Mouse (Mus musculus) heart, embryonic 16.5 days (tissue): ENCODE data around the gene Olfr113. TPM values are rescaled to one million over a fixed set of nuclear protein-coding genes. Genes with fewer than 3 reads are reported as not detected.
"Not testable (repeated sequence)": the region's sequence is repeated elsewhere in the genome, so short reads cannot be mapped to it uniquely, and the experiment has no call there.

Experiments
- ATAC-seq: fragments of 200-750 bp; cut with Nextera tagmentation; replicated peaks from 2 replicates; pipeline ENCODE4 v1.8.0; 2017; ENCODE audit warnings: moderate number of reproducible peaks; ENCODE audit not compliant: insufficient read depth, low FRiP score; ENCODE audit errors: extremely low read depth
- H3K27ac ChIP-seq: fragments of 300-500 bp; sonication (generic); 2 replicates; pipeline ENCODE4 v1.5.1; 2014; ENCODE audit warnings: mild to moderate bottlenecking, low read length, control low read depth, moderate library complexity
- H3K27me3 ChIP-seq: fragments of 300-500 bp; sonication (generic); 2 replicates; pipeline ENCODE4 v1.6.1; 2014; ENCODE audit warnings: low read length, mixed read lengths; ENCODE audit not compliant: control insufficient read depth, insufficient read depth
- H3K36me3 ChIP-seq: fragments of 300-500 bp; sonication (generic); 2 replicates; pipeline ENCODE4 v1.6.1; 2014; ENCODE audit not compliant: control insufficient read depth, insufficient read depth
- H3K4me1 ChIP-seq: fragments of 300-500 bp; sonication (generic); 2 replicates; pipeline ENCODE4 v1.6.1; 2014; ENCODE audit warnings: low read length, mixed read lengths; ENCODE audit not compliant: control insufficient read depth, insufficient read depth
- H3K4me2 ChIP-seq: fragments of 300-500 bp; sonication (generic); 2 replicates; pipeline ENCODE4 v1.6.1; 2014; ENCODE audit warnings: low read depth, mild to moderate bottlenecking, control low read depth, low read length
- H3K4me3 ChIP-seq: fragments of 300-500 bp; sonication (generic); 2 replicates; pipeline ENCODE4 v1.5.1; 2014; ENCODE audit warnings: mild to moderate bottlenecking, control low read depth, low read length
- H3K9ac ChIP-seq: fragments of 300-500 bp; sonication (generic); 2 replicates; pipeline ENCODE4 v1.6.1; 2014; ENCODE audit warnings: low read length, control low read depth
- H3K9me3 ChIP-seq: fragments of 300-500 bp; sonication (generic); replicated peaks from 2 replicates; pipeline ENCODE4 v1.6.1; 2016; ENCODE audit warnings: low read length; ENCODE audit not compliant: control insufficient read depth
- WGBS: fragments of 180-500 bp; shearing (Covaris S2); extraction: QIAGEN DNeasy Blood & Tissue Kit; methylation state at CpG from one replicate; pipeline ENCODE4 v1.1.7; 2014; 5-methylcytosine and 5-hydroxymethylcytosine counted together
- polyA plus RNA-seq: library from polyadenylated mRNA; unstranded; fragments of >200 nt; fragmentation: Nextera tagmentation; extraction: Ambion mirVana; gene quantifications from 2 replicates; pipeline ENCODE4 v1.2.1, GENCODE M21; 2015

Olfr113 gene
- not detected in 2 replicates for polyA plus RNA-seq

GRCm38 (mm10) chr17:37577563-37577962 is at the start of gene Olfr113:
TSS of gene Olfr113 (minus strand) at chr17:37577663.
- Histone ChIP-seq H3K27me3 (no peaks in the 10 kb centered on the region), H3K4me2 (no peak within 1 kb of the TSS), H3K4me1 (no peaks in the 10 kb centered on the region), H3K9me3 (no peaks in the 10 kb centered on the region), H3K9ac (no peak within 1 kb of the TSS), H3K4me3 (no peak within 1 kb of the TSS), H3K36me3 (no peaks in the 10 kb centered on the region), H3K27ac (no peak within 1 kb of the TSS)
- ATAC-seq: no peak

- no peak for ATAC-seq
- Histone ChIP-seq H3K4me3 (no peak within 1 kb of the TSS), H3K27ac (no peak within 1 kb of the TSS), H3K36me3 (no peaks in the 10 kb centered on the region), H3K27me3 (no peaks in the 10 kb centered on the region), H3K4me2 (no peak within 1 kb of the TSS), H3K4me1 (no peaks in the 10 kb centered on the region), H3K9ac (no peak within 1 kb of the TSS), H3K9me3 (peaks cover 5% of the 10 kb centered on the region; the same call in 1 of the 2 replicates)
- WGBS: 78% methylated on average over 2 of the region's 2 CpGs
Measured at GRCm38 (mm10) chr17:37627009-37627408, 49.5 kb upstream of the Olfr113 start, which contains the start of the genes Olfr115 and Olfr116. TSS of gene Olfr115 (minus strand) at chr17:37627109. TSS of gene Olfr116 (minus strand) at chr17:37627199.

- Histone ChIP-seq H3K27me3 (no peaks in the 10 kb centered on the region), H3K27ac (no peak within 1 kb of the TSS), H3K4me1 (no peaks in the 10 kb centered on the region), H3K4me3 (no peak within 1 kb of the TSS), H3K4me2 (no peak within 1 kb of the TSS), H3K36me3 (no peaks in the 10 kb centered on the region), H3K9me3 (no peaks in the 10 kb centered on the region), H3K9ac (no peak within 1 kb of the TSS)
- no peak for ATAC-seq
Measured at GRCm38 (mm10) chr17:37592643-37593042, 15.2 kb upstream of the Olfr113 start, which contains the start of gene Olfr114. TSS of gene Olfr114 (minus strand) at chr17:37592743.

- H3K4me3 ChIP-seq: no peak within 1 kb of the TSS
- H3K4me2 ChIP-seq: no peak within 1 kb of the TSS
- no peak for ATAC-seq
- H3K36me3 ChIP-seq: no peaks in the 10 kb centered on the region
- H3K27me3 ChIP-seq: no peaks in the 10 kb centered on the region
- H3K9ac ChIP-seq: no peak within 1 kb of the TSS
- H3K27ac ChIP-seq: no peak within 1 kb of the TSS
- H3K4me1 ChIP-seq: no peaks in the 10 kb centered on the region
- H3K9me3 ChIP-seq: no peaks in the 10 kb centered on the region
Measured at GRCm38 (mm10) chr17:37569351-37569750, 8.1 kb downstream of the Olfr113 start, which contains the start of gene Olfr112. TSS of gene Olfr112 (minus strand) at chr17:37569451.

GRCm38 (mm10) chr17:37558913-37559615 is 18.4 kb downstream of the Olfr113 start:
- H3K4me3 ChIP-seq: no peak overlapping the region
- 40% methylated on average over 1 of the region's 1 CpGs for WGBS
- no peaks in the 10 kb centered on the region for H3K9me3 ChIP-seq
- no peak for ATAC-seq
- no peaks in the 10 kb centered on the region for H3K27me3 ChIP-seq
- no peaks in the 10 kb centered on the region for H3K4me1 ChIP-seq
- H3K4me2 ChIP-seq: no peak overlapping the region
- H3K9ac ChIP-seq: no peak overlapping the region
- no peak overlapping the region for H3K27ac ChIP-seq
- H3K36me3 ChIP-seq: no peaks in the 10 kb centered on the region

GRCm38 (mm10) chr17:37543800-37544435 is 33.5 kb downstream of the Olfr113 start:
- H3K9me3 ChIP-seq: no peaks in the 10 kb centered on the region
- H3K4me1 ChIP-seq: no peaks in the 10 kb centered on the region
- WGBS: 59% methylated on average over 3 of the region's 3 CpGs
- H3K36me3 ChIP-seq: no peaks in the 10 kb centered on the region
- H3K27me3 ChIP-seq: no peaks in the 10 kb centered on the region
- no peak overlapping the region for H3K9ac ChIP-seq
- ATAC-seq: no peak
- no peak overlapping the region for H3K27ac ChIP-seq
- no peak overlapping the region for H3K4me2 ChIP-seq
- H3K4me3 ChIP-seq: no peak overlapping the region

- no peaks in the 10 kb centered on the region for H3K36me3 ChIP-seq
- H3K4me3 ChIP-seq: no peak overlapping the region
- no peak overlapping the region for H3K4me2 ChIP-seq
- no peaks in the 10 kb centered on the region for H3K4me1 ChIP-seq
- H3K27me3 ChIP-seq: no peaks in the 10 kb centered on the region
- no peak overlapping the region for H3K27ac ChIP-seq
- no peaks in the 10 kb centered on the region for H3K9me3 ChIP-seq
- 69% methylated on average over 4 of the region's 4 CpGs for WGBS
- H3K9ac ChIP-seq: no peak overlapping the region
- no peak for ATAC-seq
Measured at GRCm38 (mm10) chr17:37541454-37542119, 35.9 kb downstream of the Olfr113 start.

GRCm38 (mm10) chr17:37538416-37538815 is 39.0 kb downstream of the Olfr113 start:
- H3K9ac ChIP-seq, H3K9me3 ChIP-seq, H3K4me3 ChIP-seq, H3K27me3 ChIP-seq, H3K4me1 ChIP-seq, ATAC-seq, H3K4me2 ChIP-seq, H3K27ac ChIP-seq, H3K36me3 ChIP-seq: not testable (repeated sequence)
- 28% methylated on average over 1 of the region's 1 CpGs for WGBS

- no peaks in the 10 kb centered on the region for H3K36me3 ChIP-seq
- no peaks in the 10 kb centered on the region for H3K4me1 ChIP-seq
- no peaks in the 10 kb centered on the region for H3K27me3 ChIP-seq
- H3K4me2 ChIP-seq: no peak overlapping the region
- no peak for ATAC-seq
- no peak overlapping the region for H3K9ac ChIP-seq
- no peak overlapping the region for H3K27ac ChIP-seq
- H3K9me3 ChIP-seq: no peaks in the 10 kb centered on the region
- no peak overlapping the region for H3K4me3 ChIP-seq
Measured at GRCm38 (mm10) chr17:37535173-37535572, 42.3 kb downstream of the Olfr113 start.
